31 mouse cellular contexts compared by ENCODE assay signal in genomic region chr11:59805656-59806055, GRCm38 (mm10). TPM values are rescaled to one million over a fixed set of nuclear protein-coding genes. Genes with fewer than 3 reads are reported as not detected.
DNase-seq lines count a peak whose midpoint lies in the region; ATAC-seq lines count a peak whose summit lies in the region.
"Had no signal": no experiment of that assay in that cellular context is flagged by ENCODE, and none has a peak within 500 bp of the region (broad histone marks: within the 10 kb centered on the region; RNA-seq: fewer than 3 reads in every experiment).

No protein-coding gene starts in this region.

- 0 out of 2 replicates have a peak overlapping the region, but pooled peaks have one; percentile 33 for H3K9ac ChIP-seq in heart, embryonic 13.5 days
- H3K9ac ChIP-seq: embryonic facial prominence, embryonic 12.5 days; heart, embryonic 15.5 days; hindbrain, embryonic 13.5 days; limb, embryonic 15.5 days; liver, embryonic 13.5 days; midbrain, embryonic 13.5 days had no signal

- H3K9me3 ChIP-seq in heart, embryonic 13.5 days: no peaks in the 10 kb centered on the region
- H3K9me3 ChIP-seq: embryonic facial prominence, embryonic 12.5 days; heart, embryonic 15.5 days; hindbrain, embryonic 13.5 days; limb, embryonic 10.5 days; limb, embryonic 15.5 days; liver, embryonic 13.5 days; midbrain, embryonic 13.5 days had no signal

- WGBS in heart, embryonic 13.5 days: 91% methylated on average over 2 of the region's 2 CpGs

- H3K4me3 ChIP-seq in heart, embryonic 13.5 days: no peak overlapping the region
- H3K4me3 ChIP-seq: embryonic facial prominence, embryonic 12.5 days; heart, embryonic 15.5 days; hindbrain, embryonic 13.5 days; limb, embryonic 10.5 days; limb, embryonic 15.5 days; liver, embryonic 13.5 days; midbrain, embryonic 13.5 days had no signal

- peaks cover 73% of the 10 kb centered on the region for H3K36me3 ChIP-seq in heart, embryonic 13.5 days

- DNase-seq in cerebellum, adult 18-20 months: peak; percentile 43 to 44
- no peak for DNase-seq in cerebellum, postnatal 4 days (ENCODE audit: low spot score in 2 of 2)
- DNase-seq in heart, postnatal 10 days: no peak
- peak; percentile 61 for DNase-seq in cerebellum, adult 9-11 months
- peak; percentile 38 for DNase-seq in skeletal muscle tissue, adult 2 months (ENCODE audit: low read depth, low spot score)
- no peak for DNase-seq in retina, postnatal 1 day
- DNase-seq: adrenal gland, postnatal 10 days; embryo, embryonic 11 days; heart, postnatal 4 days; kidney, adult 8-10 months; layer of hippocampus, postnatal 36 days; liver, embryonic 13.5 days; lung, adult 2 months; lung, postnatal 10 days; right cerebral cortex, adult 18-20 months; right cerebral cortex, postnatal 4 days; thymus, adult 2 months; thymus, postnatal 36 days had no signal

- ATAC-seq in heart, embryonic 13.5 days (ENCODE audit: extremely low read depth, insufficient number of reproducible peaks, low FRiP score, low TSS enrichment): no peak
- ATAC-seq: forebrain, embryonic 16.5 days; intestine, embryonic 16.5 days; midbrain, embryonic 13.5 days; Patski had no signal

- H3K4me2 ChIP-seq in heart, embryonic 13.5 days: no peak overlapping the region
- H3K4me2 ChIP-seq: embryonic facial prominence, embryonic 12.5 days; heart, embryonic 15.5 days; hindbrain, embryonic 13.5 days; limb, embryonic 15.5 days; liver, embryonic 13.5 days; midbrain, embryonic 13.5 days had no signal

- H3K27me3 ChIP-seq in heart, embryonic 13.5 days (replicated peaks): no peaks in the 10 kb centered on the region
- H3K27me3 ChIP-seq: embryonic facial prominence, embryonic 12.5 days; heart, embryonic 15.5 days; hindbrain, embryonic 13.5 days; limb, embryonic 15.5 days; liver, embryonic 13.5 days; midbrain, embryonic 13.5 days; Patski had no signal

- H3K27ac ChIP-seq in heart, embryonic 13.5 days (replicated peaks): no peak overlapping the region
- H3K27ac ChIP-seq: embryonic facial prominence, embryonic 12.5 days; heart, embryonic 15.5 days; hindbrain, embryonic 13.5 days; kidney, postnatal 0 days; limb, embryonic 10.5 days; limb, embryonic 15.5 days; liver, embryonic 13.5 days; macrophage; midbrain, embryonic 13.5 days had no signal

- H3K4me1 ChIP-seq in heart, embryonic 13.5 days: peaks cover 18% of the 10 kb centered on the region

- intact Hi-C loops in heart, postnatal 10 days (cut with DNase I): no loop called here

RNA-seq across cellular contexts. Expression of gene Flcn, which starts 4.2 kb away (rescaled TPM):
- 26.9 and 28.6 TPM in 2 replicates for polyA plus RNA-seq in heart, embryonic 13.5 days (2015; fragmentation: Nextera tagmentation; extraction: Ambion mirVana)
- 10 to 100 TPM; 33.6 to 38.1 TPM for total RNA-seq in heart, postnatal 10 days (2021)

RNA-seq across cellular contexts. Expression of gene Pld6, which starts 18.2 kb away (rescaled TPM):
- 4.5 and 5.6 TPM in 2 replicates for polyA plus RNA-seq in heart, embryonic 13.5 days (2015; fragmentation: Nextera tagmentation; extraction: Ambion mirVana)
- total RNA-seq in heart, postnatal 10 days (2021): 1 to 10 TPM in 1 of 2 experiments, under 1 TPM in 1; 0.82 to 1.9 TPM
- total RNA-seq: gastrocnemius, adult 8-10 months had no signal
- polyA plus RNA-seq: macrophage had no signal

RNA-seq across cellular contexts. Expression of gene Nt5m, which starts 33.6 kb away (rescaled TPM):
- 36.3 and 36.5 TPM in 2 replicates for polyA plus RNA-seq in heart, embryonic 13.5 days (2015; fragmentation: Nextera tagmentation; extraction: Ambion mirVana)
- total RNA-seq in heart, postnatal 10 days (2021): 10 to 100 TPM; 27.3 to 27.4 TPM

RNA-seq across cellular contexts. Expression of gene Cops3, which starts 34.0 kb away (rescaled TPM):
- 152 and 169 TPM in 2 replicates for polyA plus RNA-seq in heart, embryonic 13.5 days (2015; fragmentation: Nextera tagmentation; extraction: Ambion mirVana)
- total RNA-seq in heart, postnatal 10 days (2021): 10 to 100 TPM; 71.3 to 71.9 TPM

Comparison
In these comparisons a context has a peak if more than half of its experiments do, and no peak if none do; other contexts are left out.
1. DNase-seq: peak in cerebellum, adult 18-20 months (2 of 2), cerebellum, adult 9-11 months (single experiment) and skeletal muscle tissue, adult 2 months (single experiment); none in cerebellum, postnatal 4 days (0 of 2), heart, postnatal 10 days (0 of 2) and retina, postnatal 1 day (single experiment).